Mouse (Mus musculus): Measurements from ENCODE around the gene Rptor.
A peak's percentile ranks its signal among the peaks of the same experiment; 100 is the strongest.

Rptor gene

DNA sequence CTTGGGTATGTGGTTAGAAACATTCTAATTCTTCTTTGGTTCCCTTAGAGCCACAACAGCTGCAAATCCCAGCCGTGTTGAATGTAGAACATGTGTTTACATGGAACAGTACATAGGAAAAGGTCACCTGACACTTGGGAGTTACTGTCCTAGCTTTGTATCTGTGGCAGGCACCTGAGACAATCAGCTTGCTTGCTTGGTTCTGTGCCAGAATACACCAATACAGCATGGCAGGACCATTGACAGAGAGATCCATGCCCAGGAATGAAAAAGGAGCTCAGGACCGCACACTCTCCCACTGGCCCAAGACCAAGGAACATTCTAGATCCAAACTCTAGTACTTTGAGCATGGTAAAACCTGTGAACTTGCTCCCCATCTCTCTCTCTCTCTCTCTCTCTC is 132.4 kb downstream of the Rptor start:
- no peak for DNase-seq (ENCODE audit: low spot score in 2 of 2)

DNA sequence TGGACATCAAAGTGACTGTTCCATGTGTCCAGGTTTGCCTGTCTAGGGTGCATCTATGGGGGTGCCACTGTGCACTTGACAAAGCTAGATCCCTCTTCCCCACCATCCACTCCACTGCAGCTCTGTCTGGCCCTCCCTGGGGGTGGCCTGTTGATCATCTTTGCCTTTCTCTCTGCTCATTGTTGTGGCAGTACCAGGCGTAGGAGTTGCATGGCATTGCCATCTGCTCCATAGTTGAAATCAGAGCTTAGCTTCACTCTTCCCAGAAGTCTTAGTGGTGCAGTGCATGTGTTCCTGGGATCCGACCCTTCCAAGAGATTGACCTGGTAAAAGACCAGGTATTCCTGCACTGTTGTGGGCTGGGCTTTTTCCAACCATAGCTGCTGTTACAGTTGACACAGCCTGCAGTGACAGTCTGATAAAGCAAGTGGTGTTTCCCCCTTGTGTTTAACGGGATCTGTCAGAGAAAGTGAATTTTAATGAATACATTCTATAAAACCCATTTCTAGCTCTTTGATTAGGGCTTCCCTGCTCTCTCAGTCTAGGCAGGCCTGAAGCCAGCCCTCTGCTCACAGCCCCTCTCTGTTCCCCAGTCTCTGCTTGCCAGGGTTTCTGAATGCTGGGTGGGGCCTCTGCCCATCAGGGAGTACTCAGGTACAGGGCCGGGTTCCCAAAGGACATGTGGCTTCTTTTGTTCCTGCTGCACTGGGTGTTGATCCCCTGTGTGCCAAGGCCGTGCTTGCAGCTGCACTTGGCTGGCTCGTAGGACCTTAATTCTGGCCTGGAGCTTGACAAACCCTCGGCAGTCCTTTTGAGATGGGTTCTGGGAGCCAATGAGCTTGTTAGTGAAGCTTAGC is 136.5 kb downstream of the Rptor start:
- no peak for DNase-seq (ENCODE audit: low spot score in 2 of 2)

DNA sequence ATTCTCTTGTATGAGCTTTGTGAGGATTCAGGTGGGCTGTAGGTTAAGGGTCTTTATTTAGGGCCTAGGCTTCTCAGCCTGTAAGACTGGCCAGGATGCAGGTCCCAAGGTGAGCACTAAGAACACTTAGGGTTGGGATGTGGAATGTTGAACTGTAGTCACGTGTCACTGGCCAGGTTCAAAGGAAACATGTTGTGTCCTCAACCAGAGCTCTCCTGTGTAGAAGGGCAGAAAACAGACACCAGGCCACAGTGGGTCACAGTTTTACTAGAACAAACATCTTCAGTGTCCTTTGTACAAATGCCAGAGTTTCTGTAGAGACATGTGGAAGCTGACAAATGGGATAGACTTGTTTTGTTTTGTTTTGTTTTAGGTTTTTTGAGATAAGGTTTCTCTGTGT is 138.7 kb downstream of the Rptor start:
- no peak for DNase-seq (ENCODE audit: low spot score in 2 of 2)

DNA sequence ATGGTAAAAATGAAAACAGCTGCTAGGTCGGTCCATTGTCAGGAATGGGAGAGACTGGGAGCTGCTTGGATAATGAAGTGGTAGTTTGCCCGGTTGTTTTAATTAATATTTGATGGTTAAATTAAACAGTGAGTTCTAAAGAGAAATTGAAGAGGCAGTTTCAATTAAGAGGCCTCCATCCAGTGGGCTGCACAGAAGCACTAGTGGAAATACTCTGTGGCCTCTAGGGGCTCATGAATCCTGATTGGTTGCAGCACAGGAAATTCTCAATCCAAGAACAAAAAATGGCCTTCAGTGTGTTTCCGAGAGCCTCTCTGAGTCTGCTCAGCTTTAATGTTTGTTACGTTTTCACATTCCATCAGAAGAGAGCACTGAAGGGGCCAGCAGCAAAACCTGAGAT is 141.7 kb downstream of the Rptor start:
- no peak for DNase-seq (ENCODE audit: low spot score in 2 of 2)

DNA sequence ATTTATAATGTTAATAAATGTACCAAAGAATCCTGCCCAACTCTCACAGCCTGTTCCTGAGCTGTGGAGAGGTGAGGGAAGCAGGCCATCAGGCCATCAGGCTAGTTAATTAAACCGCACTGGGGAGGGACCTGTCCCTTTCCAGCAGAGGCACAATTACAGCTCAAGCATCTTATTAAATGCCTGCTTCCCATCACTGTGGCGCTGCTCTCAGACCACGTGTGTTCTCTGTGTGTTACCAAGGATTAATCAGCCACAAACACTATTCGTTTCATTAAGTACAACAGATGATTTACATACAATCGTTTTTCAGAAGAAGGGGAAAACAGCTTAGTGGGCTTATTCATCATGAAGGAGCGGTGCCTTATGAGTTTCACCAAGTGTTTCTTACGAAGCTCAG is 142.6 kb downstream of the Rptor start:
- no peak for DNase-seq (ENCODE audit: low spot score in 2 of 2)

DNA sequence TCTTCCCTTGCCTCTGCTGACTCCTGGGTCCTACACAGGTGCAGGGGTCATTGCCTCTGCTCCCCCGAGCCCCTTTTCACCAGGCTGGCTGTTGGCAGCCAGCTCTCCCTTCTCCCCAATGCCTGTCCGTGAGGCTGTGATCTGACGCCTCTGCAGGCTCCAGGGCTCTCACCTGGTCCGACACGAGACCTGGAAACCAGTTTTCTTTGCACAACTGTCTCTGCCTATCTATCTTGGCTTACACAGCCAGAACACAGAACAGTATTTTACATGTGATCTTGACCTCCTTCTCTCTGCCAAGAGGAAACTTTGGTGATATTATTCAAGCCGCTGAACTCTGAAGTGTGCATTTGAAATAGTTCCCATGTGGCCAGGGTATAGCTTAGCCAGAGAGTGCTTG is 151.8 kb downstream of the Rptor start:
- DNase-seq (ENCODE audit: low spot score in 2 of 2), result peak in 1 of 2 experiments; percentile 27

DNA sequence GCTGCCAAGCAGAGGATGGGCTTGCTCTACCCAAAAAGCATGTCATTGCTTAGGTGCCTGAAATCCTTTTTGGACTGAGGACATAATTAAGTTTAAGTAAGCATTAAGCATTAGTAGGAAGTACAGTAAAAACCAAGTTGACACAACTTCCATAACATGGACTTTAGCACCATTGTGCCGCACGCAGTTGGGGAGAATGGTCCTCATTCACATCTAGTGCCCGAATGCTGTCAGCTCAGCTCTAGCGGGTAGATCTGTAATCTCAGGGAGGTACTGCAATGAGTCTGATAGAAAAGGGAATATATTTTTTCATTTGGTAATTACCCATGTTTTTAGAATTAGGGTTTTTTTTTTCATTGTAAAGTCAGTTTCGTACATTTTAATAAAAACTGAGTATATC is 155.5 kb downstream of the Rptor start:
- no peak for DNase-seq (ENCODE audit: low spot score in 2 of 2)

DNA sequence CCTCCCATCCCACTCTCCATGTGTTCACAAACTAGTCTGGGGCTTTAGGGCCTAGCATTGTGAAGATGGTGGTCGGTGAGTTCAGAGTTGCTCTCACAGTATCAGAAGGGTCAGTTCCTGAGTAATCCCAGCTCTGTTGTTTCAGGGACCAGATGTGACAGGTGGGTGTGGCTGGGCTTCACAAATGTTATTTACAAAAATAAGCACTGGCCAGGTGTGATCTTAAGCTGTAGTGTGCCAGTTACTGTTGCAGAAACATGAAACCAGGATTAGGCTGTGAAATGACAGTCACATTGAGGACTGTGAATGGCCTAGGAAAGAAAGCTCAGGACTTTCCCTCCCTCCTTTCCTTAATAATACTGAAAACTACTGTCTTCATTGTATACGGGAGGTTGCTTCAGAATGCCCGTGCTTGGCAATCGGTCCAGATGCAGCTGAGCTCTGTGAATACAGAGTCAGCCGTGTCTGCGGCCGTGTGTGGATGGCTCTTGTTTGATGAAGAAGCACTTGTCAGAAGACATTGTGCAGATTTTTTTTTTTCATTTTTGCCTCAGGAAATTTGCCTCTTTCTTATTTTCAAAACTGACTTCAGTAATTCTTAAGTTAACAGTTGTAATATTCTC is 156.1 kb downstream of the Rptor start:
- no peak for DNase-seq (ENCODE audit: low spot score in 2 of 2)

DNA sequence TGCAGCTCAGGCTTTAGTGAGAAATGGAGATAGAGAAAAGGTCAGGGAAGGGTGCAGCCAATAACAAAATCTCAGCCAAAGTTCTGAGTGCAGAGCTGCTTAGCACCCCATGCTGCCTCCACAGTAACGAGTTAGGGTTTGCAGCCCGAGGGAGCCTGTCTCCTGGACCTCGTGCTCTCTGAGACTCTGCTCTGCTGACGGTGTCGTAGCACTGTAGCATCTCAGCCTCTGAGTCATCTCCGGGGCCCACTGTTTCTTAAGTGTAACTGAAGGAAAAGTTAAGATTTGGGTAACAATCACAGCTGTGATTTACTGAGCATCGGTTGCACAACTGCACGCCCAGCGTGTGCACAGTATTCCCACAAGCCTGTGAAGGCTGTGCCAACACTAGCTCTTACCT is 160.2 kb downstream of the Rptor start:
- no peak for DNase-seq (ENCODE audit: low spot score in 2 of 2)

DNA sequence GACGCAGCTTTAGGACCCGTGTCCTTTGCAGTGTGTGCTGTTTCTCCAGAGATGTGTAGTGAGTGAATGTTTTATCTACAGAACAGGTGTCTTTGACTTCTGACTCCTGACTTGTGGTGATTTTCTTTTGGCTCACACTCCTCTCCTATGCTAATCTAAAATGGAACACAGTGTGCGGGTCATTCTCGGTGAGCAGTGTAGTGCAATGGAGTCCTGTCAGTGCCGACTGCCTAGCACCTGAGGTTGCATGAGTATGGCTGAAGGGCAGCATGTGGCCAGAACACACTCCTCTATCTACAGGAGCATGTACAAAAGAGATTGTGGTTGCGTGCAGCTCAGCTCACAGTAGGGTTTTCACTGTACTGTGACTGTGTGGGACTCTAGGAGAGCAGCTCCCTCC is 163.3 kb downstream of the Rptor start:
- DNase-seq (ENCODE audit: low spot score in 2 of 2), result no peak

DNA sequence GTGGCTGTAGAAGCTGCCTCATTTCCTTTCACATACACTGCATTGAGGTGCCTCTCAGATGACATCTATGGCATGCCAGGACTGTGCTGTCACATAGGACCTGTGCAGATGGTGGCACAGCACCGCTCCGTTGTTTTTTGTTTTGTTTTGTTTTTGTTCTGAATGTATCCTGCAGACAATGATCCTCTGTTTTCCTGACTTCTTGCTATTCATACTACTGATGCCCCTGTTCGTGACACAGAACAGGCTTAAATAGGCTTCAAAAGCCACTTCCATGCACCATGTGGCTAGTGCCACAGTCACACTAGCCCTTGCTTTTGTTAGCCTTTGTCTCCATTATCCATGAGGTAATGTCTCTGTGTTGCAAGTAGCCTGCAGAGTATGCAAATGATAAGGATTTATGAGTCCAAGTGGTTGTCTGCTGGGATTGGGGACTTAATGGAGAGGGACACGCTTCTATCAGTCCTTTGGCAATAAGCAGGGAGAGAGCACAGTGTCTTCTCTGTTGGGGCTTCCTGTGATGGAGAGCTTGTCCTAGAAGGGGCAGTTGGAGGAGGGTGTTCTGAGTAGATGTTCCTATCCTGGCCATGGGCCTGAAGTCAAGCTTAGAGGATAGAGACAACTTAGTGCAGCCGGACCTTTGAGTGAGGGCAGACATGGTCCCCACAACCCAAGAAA is 164.2 kb downstream of the Rptor start:
- no peak for DNase-seq (ENCODE audit: low spot score in 2 of 2)

DNA sequence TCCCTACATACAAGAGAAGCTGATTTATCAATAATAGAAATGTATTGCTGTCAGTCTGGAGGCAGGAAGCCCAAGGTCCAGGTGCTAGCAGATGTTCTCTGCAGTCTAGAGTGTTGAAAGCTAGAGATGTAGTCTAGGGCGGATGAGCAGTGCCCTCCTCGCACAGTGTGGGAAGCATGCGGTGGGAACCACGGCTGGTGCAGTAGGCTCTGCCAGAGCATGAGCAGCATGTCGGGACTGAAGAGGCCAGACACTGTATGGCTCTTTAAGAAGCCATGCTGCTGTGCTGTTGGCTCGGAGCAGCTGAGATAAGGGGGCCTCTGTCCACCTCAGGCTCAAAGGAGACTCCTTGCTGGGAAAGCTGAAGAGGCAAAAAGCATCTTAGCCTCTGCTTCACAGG is 164.8 kb downstream of the Rptor start:
- no peak for DNase-seq (ENCODE audit: low spot score in 2 of 2)

DNA sequence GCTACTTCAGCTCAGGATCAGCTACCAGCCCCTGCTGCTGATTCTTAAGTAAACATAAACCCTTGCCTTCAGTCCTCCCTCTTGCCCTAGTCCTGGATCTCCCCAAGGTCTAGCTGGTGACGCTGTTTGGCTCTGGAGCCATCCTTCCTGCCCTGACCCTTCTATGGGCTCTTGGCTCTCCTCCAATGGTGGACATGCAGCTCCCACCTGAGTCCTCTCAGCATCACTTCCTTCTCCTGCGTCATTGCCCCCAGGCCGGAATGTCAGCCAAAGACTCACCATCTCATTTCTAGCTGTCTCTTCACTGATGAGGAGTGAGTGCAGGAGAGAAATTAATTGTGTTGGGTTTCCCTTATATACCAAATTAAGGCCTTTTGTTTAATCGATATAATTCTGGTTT is 165.8 kb downstream of the Rptor start:
- DNase-seq (ENCODE audit: low spot score in 2 of 2), result no peak

DNA sequence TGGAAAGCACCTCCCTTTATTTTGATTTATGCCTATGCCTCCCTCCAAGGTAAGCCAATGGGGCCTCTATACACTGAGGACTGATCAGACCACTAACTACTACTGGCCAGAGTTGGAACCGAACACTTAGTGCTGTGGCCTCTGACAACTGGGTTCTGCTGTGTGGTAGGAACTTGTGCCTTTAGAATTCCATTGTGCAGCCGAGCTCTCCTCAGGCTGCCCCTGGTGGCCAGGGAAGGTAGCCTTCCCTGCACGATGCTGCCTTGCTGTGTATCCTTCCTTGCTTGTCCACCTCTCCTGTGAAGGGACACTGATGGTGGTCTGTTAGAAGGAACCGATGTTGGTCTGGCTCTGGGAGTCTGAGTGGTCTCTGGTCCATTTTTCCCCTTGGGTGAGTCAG is 167.0 kb downstream of the Rptor start:
- no peak for DNase-seq (ENCODE audit: low spot score in 2 of 2)

DNA sequence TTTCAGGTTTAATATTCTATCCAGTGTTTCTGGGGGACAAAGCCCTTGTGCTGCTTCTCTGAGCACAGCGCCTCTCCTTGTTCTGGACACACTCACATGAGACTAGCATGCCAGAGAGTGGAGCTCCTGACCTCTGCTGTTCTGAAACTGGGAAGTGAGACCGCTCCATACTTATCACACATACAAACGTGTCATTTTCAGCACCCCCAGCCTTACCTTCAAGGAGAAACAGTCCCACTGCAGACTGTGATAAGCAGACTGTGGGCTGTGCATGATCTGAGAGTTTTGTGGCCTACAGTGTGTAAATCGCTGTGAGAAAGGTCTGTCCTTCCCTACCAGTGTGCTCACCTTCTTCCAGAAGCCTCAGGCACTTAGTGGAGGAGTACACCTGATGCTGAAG is 168.3 kb downstream of the Rptor start:
- no peak for DNase-seq (ENCODE audit: low spot score in 2 of 2)

DNA sequence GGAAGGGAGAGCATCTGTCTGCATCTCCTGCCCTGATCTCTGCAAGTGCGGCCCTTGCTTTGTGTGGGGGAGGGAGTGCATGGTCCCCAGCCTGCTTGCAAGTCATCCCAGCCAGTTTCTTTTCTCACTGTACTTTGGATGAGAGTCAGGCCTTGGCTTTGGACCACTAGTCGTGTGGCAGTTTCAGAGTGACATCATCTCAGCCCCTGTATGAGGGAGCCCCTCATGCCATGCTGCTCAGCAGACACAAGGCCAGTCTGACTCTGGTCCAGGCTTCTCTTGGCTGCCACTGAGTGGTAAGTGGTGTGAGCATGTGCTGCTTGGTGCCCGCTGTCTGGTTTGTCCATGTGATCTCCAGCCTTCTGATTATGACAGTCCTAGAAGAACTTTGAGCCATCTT is 170.2 kb downstream of the Rptor start:
- DNase-seq (ENCODE audit: low spot score in 2 of 2), result no peak

DNA sequence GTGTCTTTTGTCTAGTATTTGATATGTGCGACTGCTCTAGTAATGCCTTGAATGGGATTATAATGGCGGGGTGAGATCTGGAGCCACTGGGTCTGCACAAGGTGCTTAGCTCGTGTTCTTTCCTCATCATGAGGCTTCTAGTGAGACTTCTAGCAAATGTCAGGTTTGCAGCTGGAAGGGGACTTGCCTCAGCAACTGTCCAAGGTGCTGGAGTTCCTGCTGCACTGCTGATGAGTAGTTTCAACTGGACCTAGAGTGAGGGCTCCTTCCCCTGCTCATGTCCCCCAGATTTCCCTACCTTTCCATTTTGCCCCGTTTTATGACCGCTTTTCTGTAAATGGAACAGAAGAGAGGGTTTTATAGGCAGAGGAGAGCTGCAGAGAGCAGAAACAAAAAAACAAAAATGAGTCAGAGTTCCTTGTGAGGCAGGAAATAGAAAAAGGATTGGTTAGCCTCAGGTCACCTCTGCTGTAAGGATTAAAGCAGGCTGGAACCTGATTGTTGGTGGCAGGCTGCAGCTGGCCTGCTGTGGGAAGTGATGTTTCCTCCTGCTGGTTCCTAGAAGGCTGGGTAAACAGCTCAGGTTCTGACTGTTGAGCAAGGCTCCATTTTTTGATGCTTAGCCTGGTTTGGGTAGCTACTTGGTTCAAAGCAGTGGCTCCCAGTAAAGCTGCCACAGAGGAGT is 172.5 kb downstream of the Rptor start:
- no peak for DNase-seq (ENCODE audit: low spot score in 2 of 2)

DNA sequence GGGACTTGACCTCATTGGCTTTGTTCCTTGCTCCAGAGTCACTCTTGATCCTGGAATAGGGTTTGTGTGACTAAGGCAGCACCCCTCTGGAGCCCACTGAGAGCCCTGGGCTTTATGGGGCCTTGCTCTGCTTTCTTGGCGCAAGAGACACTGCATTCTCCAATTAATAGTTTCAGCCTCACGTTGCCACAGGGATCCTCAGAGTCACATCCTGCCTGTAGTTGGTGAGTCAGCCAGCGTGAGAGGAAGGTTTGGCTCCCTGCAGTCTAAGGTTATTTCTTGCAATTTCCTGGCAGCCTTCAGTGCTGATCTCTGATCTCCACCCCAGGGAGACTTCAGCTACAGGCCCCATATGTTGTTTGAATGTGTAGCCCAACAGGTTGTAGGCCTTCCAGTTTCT is 174.5 kb downstream of the Rptor start:
- peak; percentile 14 to 36 for DNase-seq (ENCODE audit: low spot score in 2 of 2)

DNA sequence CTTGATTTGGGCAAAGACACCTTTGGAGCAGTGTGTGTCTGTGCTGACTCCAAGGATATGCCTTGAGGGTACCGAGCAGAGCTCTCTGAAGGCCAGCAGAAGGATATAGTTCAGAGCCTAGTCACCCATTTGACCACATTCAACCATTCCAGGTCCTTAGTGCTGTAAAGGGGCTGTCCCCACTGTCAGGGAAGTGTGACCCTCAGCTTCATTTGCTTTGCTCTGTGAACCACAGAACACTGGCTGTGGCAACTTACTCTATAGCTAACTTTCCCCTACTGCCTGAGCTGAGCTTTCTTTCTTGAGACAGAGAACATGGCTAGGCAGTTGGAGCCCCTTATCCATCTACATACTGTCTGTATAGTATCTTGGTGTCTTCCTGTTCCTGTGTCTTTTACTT is 175.2 kb downstream of the Rptor start:
- DNase-seq (ENCODE audit: low spot score in 2 of 2), result no peak

DNA sequence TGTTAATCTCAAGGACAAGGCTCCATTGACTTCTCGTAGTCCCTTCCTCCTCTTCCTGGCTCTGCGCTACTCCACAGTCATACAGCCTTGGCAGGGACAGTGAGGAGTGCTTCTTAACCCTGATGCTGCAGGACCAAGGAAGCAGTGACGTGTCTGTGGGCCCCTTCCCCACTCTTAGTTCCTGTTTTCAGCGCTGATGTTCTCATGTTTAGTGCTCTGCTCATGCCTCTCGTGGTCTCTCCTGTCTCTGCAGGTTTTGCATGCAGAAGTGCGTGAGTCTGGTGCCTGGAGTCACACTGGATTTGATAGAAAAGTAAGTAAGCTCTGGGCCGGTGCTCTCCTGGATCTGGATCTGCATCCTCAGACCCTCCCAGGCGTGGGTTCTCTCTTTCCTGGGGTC is 177.6 kb downstream of the Rptor start:
- DNase-seq (ENCODE audit: low spot score in 2 of 2), result no peak

DNA sequence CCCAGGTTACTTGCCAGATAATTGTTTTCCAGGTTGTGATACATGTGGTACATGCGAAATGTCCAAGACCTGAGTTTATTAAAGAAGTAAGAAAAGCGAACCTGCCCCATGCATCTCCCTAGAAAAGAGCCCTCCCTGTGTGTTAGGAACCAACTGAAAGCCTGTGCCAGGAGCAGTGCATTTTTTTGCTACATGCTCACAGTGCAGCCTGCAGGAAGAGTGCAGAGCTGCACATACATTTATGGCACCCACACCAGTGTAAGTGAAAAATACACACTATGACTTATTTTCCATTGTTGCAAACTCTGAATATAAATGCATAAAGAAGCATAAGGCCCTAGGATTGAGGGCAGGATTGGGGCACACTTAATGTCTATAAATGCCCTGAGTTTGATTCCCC is 178.5 kb downstream of the Rptor start:
- DNase-seq (ENCODE audit: low spot score in 2 of 2), result no peak

DNA sequence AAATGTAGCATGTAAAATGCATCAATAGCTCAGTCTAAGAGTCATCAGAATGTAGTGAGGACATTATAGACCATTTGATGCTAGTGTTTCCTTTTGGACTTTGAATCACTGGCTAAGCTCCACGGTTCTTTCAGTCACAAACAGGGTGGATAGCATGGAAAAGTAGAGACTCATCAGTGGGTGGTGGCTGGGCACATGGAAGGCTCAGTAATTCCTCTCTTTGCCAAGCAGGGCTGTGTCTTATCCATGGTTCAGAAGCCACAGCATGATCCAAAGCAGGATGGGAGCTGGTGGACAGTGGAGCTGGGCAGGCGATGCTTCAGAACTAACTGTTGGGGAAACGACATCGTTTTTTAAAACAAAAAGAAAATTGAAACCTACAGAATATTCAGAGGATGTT is 179.0 kb downstream of the Rptor start:
- no peak for DNase-seq (ENCODE audit: low spot score in 2 of 2)

DNA sequence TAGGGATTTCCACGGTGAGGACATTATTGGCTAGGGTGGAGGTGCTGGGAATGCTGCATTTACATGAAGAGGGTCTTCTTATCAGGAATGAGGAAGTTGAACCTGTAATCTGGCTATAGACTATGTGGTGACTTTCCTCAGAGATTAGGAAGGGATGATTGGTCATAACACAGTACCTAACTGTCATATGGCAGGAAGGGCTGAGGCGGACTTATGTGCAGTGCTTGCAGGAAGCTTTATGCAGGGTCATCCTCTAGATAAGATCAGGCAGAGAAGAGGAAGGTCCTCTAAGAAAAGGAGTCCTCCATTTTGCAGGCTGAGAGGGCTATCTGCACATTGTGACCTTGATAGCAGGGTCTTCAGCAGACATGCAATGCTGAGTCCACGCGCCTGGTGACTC is 180.9 kb downstream of the Rptor start:
- no peak for DNase-seq (ENCODE audit: low spot score in 2 of 2)

Measured in heart, adult 9 months (tissue).